Mouse (Mus musculus) heart, embryonic 13.5 days (tissue): Measurements from ENCODE around the gene Olfr6. TPM values are rescaled to one million over a fixed set of nuclear protein-coding genes. Genes with fewer than 3 reads are reported as not detected.

ENCODE experiments used
- polyA plus RNA-seq: library from polyadenylated mRNA; unstranded; fragments of >200 nt; fragmentation: Nextera tagmentation; extraction: Ambion mirVana; gene quantifications from 2 replicates; pipeline ENCODE4 v1.2.1, GENCODE M21; 2015

Gene Olfr6
- polyA plus RNA-seq, 1 experiment from 2014 or later: not detected

Other genes with a start within 250 kb of the Olfr6 start
- not detected in 2 replicates for gene Olfr695, start 247.5 kb downstream of the Olfr6 start, polyA plus RNA-seq
- not detected in 2 replicates for gene Olfr697, start 221.5 kb downstream of the Olfr6 start, polyA plus RNA-seq
- gene Olfr698, start 208.5 kb downstream of the Olfr6 start, polyA plus RNA-seq: not detected in 2 replicates
- not detected in 2 replicates for gene Olfr699, start 170.7 kb downstream of the Olfr6 start, polyA plus RNA-seq
- not detected in 2 replicates for gene Olfr700, start 155.1 kb downstream of the Olfr6 start, polyA plus RNA-seq
- gene Olfr701, start 149.8 kb downstream of the Olfr6 start, polyA plus RNA-seq: not detected in 2 replicates
- gene Olfr702, start 130.0 kb downstream of the Olfr6 start, polyA plus RNA-seq: not detected in 2 replicates
- gene Olfr703, start 120.6 kb downstream of the Olfr6 start, polyA plus RNA-seq: not detected in 2 replicates
- not detected in 2 replicates for gene Olfr704, start 100.8 kb downstream of the Olfr6 start, polyA plus RNA-seq
- gene Olfr705, start 87.0 kb downstream of the Olfr6 start, polyA plus RNA-seq: not detected in 2 replicates
- gene Olfr706, start 75.8 kb downstream of the Olfr6 start, polyA plus RNA-seq: not detected in 2 replicates
- gene Olfr707, start 62.7 kb downstream of the Olfr6 start, polyA plus RNA-seq: not detected in 2 replicates
- not detected in 2 replicates for gene Olfr1532-ps1, start 55.9 kb downstream of the Olfr6 start, polyA plus RNA-seq
- not detected in 2 replicates for gene Olfr709-ps1, start 31.7 kb downstream of the Olfr6 start, polyA plus RNA-seq
- gene Olfr710, start 15.6 kb downstream of the Olfr6 start, polyA plus RNA-seq: not detected in 2 replicates
- gene Olfr711, start 11.5 kb upstream of the Olfr6 start, polyA plus RNA-seq: not detected in 2 replicates
- not detected in 2 replicates for gene Olfr2, start 42.1 kb upstream of the Olfr6 start, polyA plus RNA-seq
- gene Olfr713, start 67.2 kb upstream of the Olfr6 start, polyA plus RNA-seq: not detected in 2 replicates
- not detected in 2 replicates for gene Olfr714, start 107.0 kb upstream of the Olfr6 start, polyA plus RNA-seq
- gene Olfr17, start 129.3 kb upstream of the Olfr6 start, polyA plus RNA-seq: not detected in 2 replicates
- gene Olfr715b, start 146.4 kb upstream of the Olfr6 start, polyA plus RNA-seq: not detected in 2 replicates
- not detected in 2 replicates for gene Olfr715, start 167.1 kb upstream of the Olfr6 start, polyA plus RNA-seq
- not detected in 2 replicates for gene Olfr716, start 174.4 kb upstream of the Olfr6 start, polyA plus RNA-seq
- gene Nlrp14, start 203.1 kb upstream of the Olfr6 start, polyA plus RNA-seq: not detected in 2 replicates
- gene Rbmxl2, start 245.5 kb upstream of the Olfr6 start, polyA plus RNA-seq: not detected in 2 replicates